Mouse (Mus musculus) heart, embryonic 14.5 days (tissue): ENCODE measurements around the gene Prss2. TPM values are rescaled to one million over a fixed set of nuclear protein-coding genes. Genes with fewer than 3 reads are reported as not detected.

Source experiments
- ATAC-seq: fragments of 200-750 bp; cut with Nextera tagmentation; 2 replicates; pipeline ENCODE4 v1.8.0; 2017; ENCODE audit warnings: low read depth, moderate TSS enrichment; ENCODE audit not compliant: insufficient number of reproducible peaks, insufficient read depth, low FRiP score
- H3K27ac ChIP-seq, 2 experiments: fragments of 200-500 bp in 1 of 2; fragments of 300-500 bp in 1 of 2; sonication (generic) in 1 of 2; replicated peaks in 1 of 2; 2 replicates each; pipeline ENCODE4 v1.5.1; 2012 to 2014; ENCODE audit warnings: low read depth in 2 of 2, low read length in 2 of 2, control low read depth in 1 of 2, mild to moderate bottlenecking in 1 of 2, mixed read lengths in 1 of 2; ENCODE audit not compliant: control insufficient read depth in 1 of 2, insufficient read depth in 1 of 2
- H3K27me3 ChIP-seq: fragments of 300-500 bp; sonication (generic); 2 replicates; pipeline ENCODE4 v1.6.1; 2014; ENCODE audit warnings: mild to moderate bottlenecking, low read length, control low read depth; ENCODE audit not compliant: control insufficient read depth, insufficient read depth
- H3K36me3 ChIP-seq: fragments of 300-500 bp; sonication (generic); 2 replicates; pipeline ENCODE4 v1.6.1; 2014; ENCODE audit warnings: mild to moderate bottlenecking, control low read depth, low read length, mixed read lengths; ENCODE audit not compliant: control insufficient read depth, insufficient read depth
- H3K4me1 ChIP-seq, 2 experiments: fragments of 200-500 bp in 1 of 2; fragments of 300-500 bp in 1 of 2; sonication (generic) in 1 of 2; 2 replicates each; pipeline ENCODE4 v1.6.1; 2012 to 2014; ENCODE audit warnings: low read length in 2 of 2, control low read depth in 1 of 2, mixed read lengths in 1 of 2; ENCODE audit not compliant: control insufficient read depth in 2 of 2, insufficient read depth in 2 of 2
- H3K4me2 ChIP-seq: fragments of 300-500 bp; sonication (generic); 2 replicates; pipeline ENCODE4 v1.6.1; 2014; ENCODE audit warnings: mild to moderate bottlenecking, low read length
- H3K4me3 ChIP-seq, 2 experiments: fragments of 200-500 bp in 1 of 2; fragments of 300-500 bp in 1 of 2; sonication (generic) in 1 of 2; 2 replicates each; pipeline ENCODE4 v1.5.1; 2012 to 2014; ENCODE audit warnings: low read length in 2 of 2, mild to moderate bottlenecking in 2 of 2, control low read depth in 1 of 2, low read depth in 1 of 2, moderate library complexity in 1 of 2; ENCODE audit not compliant: control insufficient read depth in 1 of 2, insufficient read depth in 1 of 2
- H3K9ac ChIP-seq: fragments of 300-500 bp; sonication (generic); 2 replicates; pipeline ENCODE4 v1.6.1; 2014; ENCODE audit warnings: mild to moderate bottlenecking, low read length
- H3K9me3 ChIP-seq: fragments of 300-500 bp; sonication (generic); 2 replicates; pipeline ENCODE4 v1.6.1; 2016; ENCODE audit warnings: low read length, control low read depth; ENCODE audit not compliant: control insufficient read depth
- WGBS: fragments of 180-500 bp; shearing (Covaris S2); extraction: QIAGEN DNeasy Blood & Tissue Kit; methylation state at CpG from one replicate; pipeline ENCODE4 v1.1.7; 2014; 5-methylcytosine and 5-hydroxymethylcytosine counted together
- polyA plus RNA-seq: library from polyadenylated mRNA; unstranded; fragments of >200 nt; fragmentation: Nextera tagmentation; extraction: Ambion mirVana; gene quantifications from 2 replicates; pipeline ENCODE4 v1.2.1, GENCODE M21; 2014

Prss2 gene
- polyA plus RNA-seq, 1 experiment from 2014 or later: not detected

DNA sequence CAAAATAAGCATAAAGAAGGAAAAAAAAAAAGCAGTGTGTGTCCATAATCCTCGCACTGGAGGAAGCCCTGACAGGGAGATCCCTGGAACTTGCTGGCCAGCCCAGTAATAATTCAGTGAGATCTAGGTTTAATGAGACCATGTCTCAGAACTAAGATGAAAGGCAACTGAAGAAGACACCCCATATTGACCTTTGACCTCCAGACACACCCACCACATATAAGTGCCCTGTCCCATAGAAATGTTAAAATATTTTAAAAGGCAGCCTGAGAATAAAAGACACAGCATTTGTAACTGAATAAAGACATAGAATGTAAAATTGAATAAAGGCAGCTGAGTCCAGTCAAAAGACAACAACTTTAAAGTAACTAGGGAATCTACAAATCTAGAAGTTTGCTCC lies 43.7 kb downstream of the Prss2 start:
- no peak for ATAC-seq
- Histone ChIP-seq H3K27me3 (no peaks in the 10 kb centered on the region), H3K4me3 (no peak overlapping the region), H3K27ac (no peak overlapping the region), H3K4me2 (no peak overlapping the region), H3K9ac (no peak overlapping the region), H3K9me3 (no peaks in the 10 kb centered on the region), H3K4me1 (no peaks in the 10 kb centered on the region), H3K36me3 (no peaks in the 10 kb centered on the region)
- 88% methylated on average over 1 of the region's 1 CpGs for WGBS

DNA sequence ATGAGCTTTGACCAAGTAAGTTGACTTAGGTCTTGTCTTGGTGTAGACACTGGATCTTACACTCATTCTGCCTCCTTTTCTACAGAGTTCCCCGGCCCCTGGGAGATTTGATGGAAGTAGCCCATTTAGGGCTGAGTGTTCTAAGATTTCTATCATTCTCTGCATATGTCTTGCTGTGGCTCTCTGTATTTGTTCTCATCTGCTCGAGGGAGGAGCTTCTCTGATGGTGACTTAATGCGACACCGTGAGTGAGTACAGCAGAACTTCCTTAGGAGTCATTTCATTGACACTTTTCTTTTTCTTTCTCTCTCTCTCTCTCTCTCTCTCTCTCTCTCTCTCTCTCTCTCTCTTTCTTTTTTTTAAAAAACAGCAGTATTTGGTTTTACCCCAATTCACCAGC lies 45.4 kb downstream of the Prss2 start:
- no peaks in the 10 kb centered on the region for H3K36me3 ChIP-seq
- no peak overlapping the region for H3K27ac ChIP-seq
- WGBS: 78% methylated on average over 4 of the region's 4 CpGs
- no peak for ATAC-seq
- H3K9me3 ChIP-seq: no peaks in the 10 kb centered on the region
- no peaks in the 10 kb centered on the region for H3K4me1 ChIP-seq
- H3K4me2 ChIP-seq: no peak overlapping the region
- no peaks in the 10 kb centered on the region for H3K27me3 ChIP-seq
- H3K9ac ChIP-seq: no peak overlapping the region
- H3K4me3 ChIP-seq: no peak overlapping the region

DNA sequence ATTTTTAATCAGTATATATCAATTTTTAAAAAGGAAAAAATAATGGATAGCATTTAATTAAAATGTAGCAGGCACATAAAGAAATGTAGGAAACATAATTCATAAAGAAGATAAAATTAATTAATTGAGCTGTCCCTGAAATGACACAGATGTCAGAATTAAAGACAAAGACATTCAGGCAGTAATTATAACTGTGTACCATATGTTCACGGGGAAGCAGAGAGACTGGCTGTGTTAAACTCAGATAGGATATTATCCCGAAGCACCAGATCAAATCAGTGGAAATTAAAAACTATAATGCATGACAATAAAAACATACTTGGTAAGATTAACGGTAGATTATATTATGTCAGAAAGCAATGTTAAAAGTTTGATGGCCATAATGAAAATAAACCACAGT lies 47.5 kb downstream of the Prss2 start:
- ATAC-seq: no peak
- Histone ChIP-seq H3K4me2 (no peak overlapping the region), H3K27me3 (no peaks in the 10 kb centered on the region), H3K9ac (no peak overlapping the region), H3K36me3 (no peaks in the 10 kb centered on the region), H3K4me1 (no peaks in the 10 kb centered on the region), H3K9me3 (no peaks in the 10 kb centered on the region), H3K4me3 (no peak overlapping the region), H3K27ac (no peak overlapping the region)
- WGBS: 77% methylated on average over 3 of the region's 3 CpGs

Other genes starting within 250 kb of the Prss2 start
- gene Try4, start 219.5 kb upstream of the Prss2 start, polyA plus RNA-seq: not detected in 2 replicates
- not detected in 2 replicates for gene Try5, start 204.9 kb upstream of the Prss2 start, polyA plus RNA-seq
- gene Try10, start 167.7 kb upstream of the Prss2 start, polyA plus RNA-seq: not detected in 2 replicates
- gene Prss3, start 144.1 kb upstream of the Prss2 start, polyA plus RNA-seq: not detected in 2 replicates
- not detected in 2 replicates for gene Gm5771, start 129.4 kb upstream of the Prss2 start, polyA plus RNA-seq
- not detected in 2 replicates for gene Gm10334, start 75.6 kb upstream of the Prss2 start, polyA plus RNA-seq
- gene Prss1, start 62.9 kb upstream of the Prss2 start, polyA plus RNA-seq: not detected in 2 replicates
- 2.8 and 4.4 TPM in 2 replicates for gene Ephb6, start 83.7 kb downstream of the Prss2 start, polyA plus RNA-seq
- not detected in 2 replicates for gene Trpv6, start 114.6 kb downstream of the Prss2 start, polyA plus RNA-seq
- gene Trpv5, start 159.0 kb downstream of the Prss2 start, polyA plus RNA-seq: not detected in 2 replicates
- gene Llcfc1, start 162.6 kb downstream of the Prss2 start, polyA plus RNA-seq: not detected in 2 replicates
- 1.1 and 2.0 TPM in 2 replicates for gene Kel, start 182.6 kb downstream of the Prss2 start, polyA plus RNA-seq